Mouse (Mus musculus) embryonic facial prominence, embryonic 14.5 days (tissue): ENCODE data around the gene Dnm1. TPM values are rescaled to one million over a fixed set of nuclear protein-coding genes. Genes with fewer than 3 reads are reported as not detected.

Experiments
- ATAC-seq: fragments of 200-750 bp; cut with Nextera tagmentation; 2 replicates; pipeline ENCODE4 v1.8.0; 2017; ENCODE audit warnings: low read depth, moderate number of reproducible peaks, moderate TSS enrichment
- DNase-seq: peaks from one replicate; pipeline ENCODE4 v3.0.0-alpha.2; 2015; ENCODE audit warnings: low spot score
- H3K27ac ChIP-seq: fragments of 300-500 bp; sonication (generic); replicated peaks from 2 replicates; pipeline ENCODE4 v1.5.1; 2014; ENCODE audit warnings: low read depth, mild to moderate bottlenecking, low read length, moderate library complexity
- H3K27me3 ChIP-seq: fragments of 300-500 bp; sonication (generic); replicated peaks from 2 replicates; pipeline ENCODE4 v1.6.1; 2014; ENCODE audit warnings: low read length; ENCODE audit not compliant: control insufficient read depth, insufficient read depth
- H3K36me3 ChIP-seq: fragments of 300-500 bp; sonication (generic); 2 replicates; pipeline ENCODE4 v1.6.1; 2014; ENCODE audit warnings: low read length, mixed read lengths; ENCODE audit not compliant: control insufficient read depth, insufficient read depth
- H3K4me1 ChIP-seq: fragments of 300-500 bp; sonication (generic); 2 replicates; pipeline ENCODE4 v1.6.1; 2014; ENCODE audit warnings: antibody characterized with exemption, low read length; ENCODE audit not compliant: control insufficient read depth, insufficient read depth
- H3K4me2 ChIP-seq: fragments of 300-500 bp; sonication (generic); 2 replicates; pipeline ENCODE4 v1.6.1; 2014; ENCODE audit warnings: low read depth, mild to moderate bottlenecking, low read length, moderate library complexity, mixed read lengths
- H3K4me3 ChIP-seq: fragments of 300-500 bp; sonication (generic); 2 replicates; pipeline ENCODE4 v1.5.1; 2014; ENCODE audit warnings: low read depth, mild to moderate bottlenecking, low read length
- H3K9ac ChIP-seq: fragments of 300-500 bp; sonication (generic); 2 replicates; pipeline ENCODE4 v1.6.1; 2014; ENCODE audit warnings: low read depth, mild to moderate bottlenecking, low read length, moderate library complexity, mixed read lengths
- H3K9me3 ChIP-seq: fragments of 300-500 bp; sonication (generic); 2 replicates; pipeline ENCODE4 v1.6.1; 2016; ENCODE audit warnings: low read length; ENCODE audit not compliant: control insufficient read depth
- whole genome bisulfite sequencing: fragments of 180-500 bp; shearing (Covaris S2); extraction: QIAGEN DNeasy Blood & Tissue Kit; methylation state at CpG from one replicate; pipeline ENCODE4 v1.1.7; 2014; 5-methylcytosine and 5-hydroxymethylcytosine counted together
- polyA plus RNA-seq: library from polyadenylated mRNA; unstranded; fragments of >200 nt; fragmentation: Nextera tagmentation; extraction: Ambion mirVana; gene quantifications from 2 replicates; pipeline ENCODE4 v1.2.1, GENCODE M21; 2014

Gene Dnm1
- polyA plus RNA-seq, 1 experiment from 2014 or later: 34.1 TPM

- no peak for DNase-seq
- H3K4me2 ChIP-seq: no peak overlapping the region
- no peaks in the 10 kb centered on the region for H3K27me3 ChIP-seq
- no peak overlapping the region for H3K27ac ChIP-seq
- no peak overlapping the region for H3K4me3 ChIP-seq
- 70% methylated on average over 2 of the region's 3 CpGs for WGBS
- peaks cover 7% of the 10 kb centered on the region; the same call in 1 of the 2 replicates for H3K4me1 ChIP-seq
- ATAC-seq: no peak
- no peaks in the 10 kb centered on the region for H3K36me3 ChIP-seq
- no peak overlapping the region for H3K9ac ChIP-seq
- no peaks in the 10 kb centered on the region for H3K9me3 ChIP-seq
Observed at GRCm38 (mm10) chr2:32357710-32358109, 4.6 kb upstream of the Dnm1 start.

GRCm38 (mm10) chr2:32356216-32356615 is 3.1 kb upstream of the Dnm1 start:
- H3K27ac ChIP-seq: no peak overlapping the region
- H3K4me1 ChIP-seq: peaks cover 9% of the 10 kb centered on the region; the same call in 1 of the 2 replicates
- H3K27me3 ChIP-seq: no peaks in the 10 kb centered on the region
- no peak overlapping the region for H3K4me2 ChIP-seq
- WGBS: 61% methylated on average over 10 of the region's 10 CpGs
- no peaks in the 10 kb centered on the region for H3K9me3 ChIP-seq
- no peak overlapping the region for H3K9ac ChIP-seq
- H3K4me3 ChIP-seq: no peak overlapping the region
- H3K36me3 ChIP-seq: no peaks in the 10 kb centered on the region
- no peak for DNase-seq
- ATAC-seq: no peak

- no peak overlapping the region for H3K4me3 ChIP-seq
- no peak for ATAC-seq
- no peaks in the 10 kb centered on the region for H3K36me3 ChIP-seq
- no peak for DNase-seq
- H3K9me3 ChIP-seq: no peaks in the 10 kb centered on the region
- no peak overlapping the region for H3K27ac ChIP-seq
- peaks cover 17% of the 10 kb centered on the region for H3K4me1 ChIP-seq
- H3K9ac ChIP-seq: no peak overlapping the region
- no peak overlapping the region for H3K4me2 ChIP-seq
- WGBS: 85% methylated on average over 3 of the region's 3 CpGs
- H3K27me3 ChIP-seq: no peaks in the 10 kb centered on the region
Observed at GRCm38 (mm10) chr2:32354336-32354895, 1.3 kb upstream of the Dnm1 start.

GRCm38 (mm10) chr2:32353836-32354235 is 698 bp upstream of the Dnm1 start:
- no peak overlapping the region for H3K9ac ChIP-seq
- no peak for ATAC-seq
- no peak overlapping the region for H3K27ac ChIP-seq

GRCm38 (mm10) chr2:32352151-32353006 is 759 bp downstream of the Dnm1 start, which contains the start of gene Ciz1:
Gene Ciz1, plus strand, starts transcription at chr2:32352327.
- peak within 1 kb of the TSS; percentile 73 for H3K4me3 ChIP-seq
- H3K27me3 ChIP-seq: no peaks in the 10 kb centered on the region
- 0% methylated on average over 16 of the region's 52 CpGs for WGBS
- ATAC-seq (peak; percentile 55), DNase-seq (peak; percentile 50)
- H3K4me2 ChIP-seq: peak within 1 kb of the TSS; percentile 69
- H3K4me1 ChIP-seq: peaks cover 17% of the 10 kb centered on the region
- H3K27ac ChIP-seq: peak within 1 kb of the TSS; percentile 86
- peaks cover 14% of the 10 kb centered on the region; the same call in 1 of the 2 replicates for H3K36me3 ChIP-seq
- H3K9me3 ChIP-seq: no peaks in the 10 kb centered on the region
- H3K9ac ChIP-seq: peak within 1 kb of the TSS; percentile 83

More at GRCm38 (mm10) chr2:32353836-32354235, 698 bp upstream of the Dnm1 start:
- 55% methylated on average over 6 of the region's 6 CpGs for WGBS
- Histone ChIP-seq H3K27me3 (no peaks in the 10 kb centered on the region), H3K4me3 (no peak overlapping the region), H3K4me1 (peaks cover 17% of the 10 kb centered on the region), H3K36me3 (0 out of 2 replicates have a peak, but pooled peaks cover under 1% of the 10 kb centered on the region), H3K4me2 (peak overlapping the region; percentile 69; the same call in 1 of the 2 replicates), H3K9me3 (no peaks in the 10 kb centered on the region)
- DNase-seq: no peak

GRCm38 (mm10) chr2:32351471-32351961 is 1.6 kb downstream of the Dnm1 start:
- Histone ChIP-seq H3K4me1 (peaks cover 17% of the 10 kb centered on the region), H3K4me2 (peak overlapping the region; percentile 69), H3K4me3 (peak overlapping the region; percentile 73), H3K36me3 (peaks cover 14% of the 10 kb centered on the region; the same call in 1 of the 2 replicates), H3K27me3 (no peaks in the 10 kb centered on the region), H3K9me3 (no peaks in the 10 kb centered on the region), H3K9ac (peak overlapping the region; percentile 83), H3K27ac (no peak overlapping the region; the same call in 1 of the 2 replicates)
- DNase-seq (no peak), ATAC-seq (no peak)
- WGBS: 35% methylated on average over 9 of the region's 9 CpGs

- DNase-seq (no peak), ATAC-seq (no peak)
- Histone ChIP-seq H3K9ac (no peak overlapping the region), H3K27ac (no peak overlapping the region), H3K4me1 (peaks cover 17% of the 10 kb centered on the region), H3K4me2 (peak overlapping the region; percentile 69), H3K27me3 (no peaks in the 10 kb centered on the region), H3K4me3 (no peak overlapping the region), H3K36me3 (peaks cover 14% of the 10 kb centered on the region; the same call in 1 of the 2 replicates), H3K9me3 (no peaks in the 10 kb centered on the region)
- 46% methylated on average over 13 of the region's 13 CpGs for WGBS
Observed at GRCm38 (mm10) chr2:32350471-32351051, 2.6 kb downstream of the Dnm1 start.

GRCm38 (mm10) chr2:32349625-32350255 is 3.4 kb downstream of the Dnm1 start:
- ATAC-seq: no peak
- Histone ChIP-seq H3K4me3 (no peak overlapping the region), H3K27ac (no peak overlapping the region), H3K4me1 (peaks cover 17% of the 10 kb centered on the region), H3K27me3 (no peaks in the 10 kb centered on the region), H3K36me3 (peaks cover 16% of the 10 kb centered on the region; the same call in 1 of the 2 replicates), H3K9me3 (no peaks in the 10 kb centered on the region), H3K9ac (0 out of 2 replicates have a peak overlapping the region, but pooled peaks have one; percentile 34), H3K4me2 (no peak overlapping the region)
- WGBS: 48% methylated on average over 8 of the region's 8 CpGs
- no peak for DNase-seq
